Mouse (Mus musculus) MEL-GATA-1-ER (cell line): ENCODE data around the gene Gm20388.

ENCODE experiments used
- DNase-seq: peaks from one replicate; pipeline ENCODE4 v3.0.0-alpha.2; 2012; ENCODE audit warnings: low read depth; ENCODE audit errors: extremely low read depth

The Gm20388 gene

GRCm38 (mm10) chr8:122407678-122408077 is 2497.0 kb downstream of the Gm20388 start:
- no peak for DNase-seq

GRCm38 (mm10) chr8:122414311-122414710 is 2503.7 kb downstream of the Gm20388 start:
- no peak for DNase-seq

GRCm38 (mm10) chr8:122415554-122415953 is 2504.9 kb downstream of the Gm20388 start:
- DNase-seq, result peak; percentile 47

GRCm38 (mm10) chr8:122419881-122420555 is 2509.4 kb downstream of the Gm20388 start:
- DNase-seq, result no peak

- DNase-seq, result no peak
Observed at GRCm38 (mm10) chr8:122421376-122422070, 2510.9 kb downstream of the Gm20388 start, which contains the start of gene Il17c. Gene Il17c (plus strand): TSS chr8:122422020.

GRCm38 (mm10) chr8:122423217-122423616 is 2512.6 kb downstream of the Gm20388 start:
- DNase-seq, result no peak

GRCm38 (mm10) chr8:122423659-122424058 is 2513.0 kb downstream of the Gm20388 start:
- no peak for DNase-seq

GRCm38 (mm10) chr8:122426145-122426544 is 2515.5 kb downstream of the Gm20388 start:
- no peak for DNase-seq

- DNase-seq, result no peak
Observed at GRCm38 (mm10) chr8:122427607-122428006, 2517.0 kb downstream of the Gm20388 start.

GRCm38 (mm10) chr8:122428163-122428562 is 2517.5 kb downstream of the Gm20388 start:
- DNase-seq, result peak; percentile 46

GRCm38 (mm10) chr8:122430058-122430636 is 2519.5 kb downstream of the Gm20388 start:
- DNase-seq, result no peak

- no peak for DNase-seq
Observed at GRCm38 (mm10) chr8:122430646-122431045, 2520.0 kb downstream of the Gm20388 start.

GRCm38 (mm10) chr8:122431694-122432442 is 2521.2 kb downstream of the Gm20388 start:
- no peak for DNase-seq

GRCm38 (mm10) chr8:122432443-122433268 is 2522.0 kb downstream of the Gm20388 start, which contains the start of gene Cyba:
Gene Cyba (minus strand): TSS chr8:122432930.
- peak; percentile 50 for DNase-seq

GRCm38 (mm10) chr8:122433269-122433905 is 2522.7 kb downstream of the Gm20388 start:
- no peak for DNase-seq

- no peak for DNase-seq
Observed at GRCm38 (mm10) chr8:122435375-122435774, 2524.7 kb downstream of the Gm20388 start.

GRCm38 (mm10) chr8:122436146-122436545 is 2525.5 kb downstream of the Gm20388 start:
- DNase-seq, result no peak

GRCm38 (mm10) chr8:122436586-122437125 is 2526.0 kb downstream of the Gm20388 start:
- no peak for DNase-seq

GRCm38 (mm10) chr8:122437708-122438331 is 2527.2 kb downstream of the Gm20388 start:
- no peak for DNase-seq
